In the genomic region with DNA sequence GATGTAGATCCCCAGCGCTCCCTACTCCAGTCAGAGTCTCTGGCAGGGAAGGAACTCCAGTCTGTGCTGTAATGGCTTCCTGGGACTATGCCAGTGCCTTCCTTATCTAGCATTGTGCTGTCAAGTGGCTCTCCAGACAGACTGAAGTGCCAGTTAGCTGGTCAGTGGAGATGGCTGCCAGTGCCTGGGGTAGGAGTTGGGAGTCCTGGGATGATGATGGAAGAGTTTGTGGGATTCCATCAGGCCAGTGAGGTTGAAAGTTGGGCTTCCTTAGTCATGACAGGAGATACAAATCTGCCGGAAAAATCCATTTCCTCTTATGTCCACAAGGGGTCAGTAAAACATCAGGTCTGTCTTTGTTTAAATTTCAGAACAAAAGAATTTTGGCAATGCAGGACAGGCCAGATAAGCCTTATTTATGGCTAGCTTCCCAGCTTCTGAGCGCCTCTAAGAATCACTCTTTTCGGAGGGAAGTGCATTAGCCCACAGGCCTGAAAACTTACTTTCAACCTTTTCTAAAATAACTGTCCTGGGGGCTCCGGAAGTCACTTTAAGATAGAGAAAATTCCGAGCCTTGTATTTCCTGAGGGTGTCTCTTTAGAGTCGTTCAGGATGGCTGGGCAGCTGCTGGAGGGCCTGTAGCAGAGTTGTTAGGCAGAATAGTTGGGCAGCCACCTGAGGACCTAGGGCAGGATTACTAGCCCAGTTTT, we compare ENCODE assay signal across 8 mouse cellular contexts.
DNase-seq lines count a peak whose midpoint lies in the region; ATAC-seq and TF ChIP-seq lines count a peak whose summit lies in the region.

No protein-coding gene starts in this region.

- H3K79me3 ChIP-seq in C2C12 (ENCODE audit: low read depth): no peaks in the 10 kb centered on the region

- no peak for TF ChIP-seq CTCF in C2C12 (IDR thresholded peaks at IDR 0.05; ENCODE audit: control insufficient read depth, insufficient read depth, insufficient read length)

- H3K4me3 ChIP-seq in C2C12 (ENCODE audit: insufficient read depth, poor library complexity, severe bottlenecking): no peak overlapping the region
- no peak overlapping the region for H3K4me3 ChIP-seq in heart, embryonic 13.5 days
- no peak overlapping the region for H3K4me3 ChIP-seq in kidney, embryonic 15.5 days (replicated peaks)
- H3K4me3 ChIP-seq in neural tube, embryonic 15.5 days (replicated peaks): no peak overlapping the region

- peak; percentile 81 for DNase-seq in adipocyte (ENCODE audit: low spot score)
- peak; percentile 69 for DNase-seq in embryo, embryonic 9.5 days (ENCODE audit: extremely low spot score)
- peak; percentile 74 to 81 for DNase-seq in lung, adult 18-20 months
- peak; percentile 15 to 23 for DNase-seq in urinary bladder, postnatal 36 days (ENCODE audit: low spot score in 2 of 2)

- WGBS in heart, embryonic 13.5 days: 6% methylated on average over 7 of the region's 7 CpGs
- WGBS in kidney, embryonic 15.5 days: 11% methylated on average over 7 of the region's 7 CpGs
- WGBS in neural tube, embryonic 15.5 days: 16% methylated on average over 7 of the region's 7 CpGs

- H3K4me1 ChIP-seq in heart, embryonic 13.5 days: peaks cover 55% of the 10 kb centered on the region
- peaks cover 28% of the 10 kb centered on the region for H3K4me1 ChIP-seq in kidney, embryonic 15.5 days
- H3K4me1 ChIP-seq in neural tube, embryonic 15.5 days: peaks cover 20% of the 10 kb centered on the region

- H3K27ac ChIP-seq in heart, embryonic 13.5 days (replicated peaks): peak overlapping the region; percentile 77
- H3K27ac ChIP-seq in kidney, embryonic 15.5 days: peak overlapping the region; percentile 81
- peak overlapping the region; percentile 79 for H3K27ac ChIP-seq in neural tube, embryonic 15.5 days (replicated peaks)

- no peaks in the 10 kb centered on the region for H3K36me3 ChIP-seq in C2C12 (ENCODE audit: control insufficient read depth, insufficient read depth)
- H3K36me3 ChIP-seq in heart, embryonic 13.5 days: no peaks in the 10 kb centered on the region
- no peaks in the 10 kb centered on the region for H3K36me3 ChIP-seq in kidney, embryonic 15.5 days
- no peaks in the 10 kb centered on the region for H3K36me3 ChIP-seq in neural tube, embryonic 15.5 days

- no peaks in the 10 kb centered on the region for H3K79me2 ChIP-seq in C2C12 (ENCODE audit: control insufficient read depth, insufficient read depth)

- H3ac ChIP-seq in C2C12 (ENCODE audit: control insufficient read depth, insufficient read length, low read depth): peak overlapping the region; percentile 46

- H3K9ac ChIP-seq in heart, embryonic 13.5 days: peak overlapping the region; percentile 51; the same call in 1 of the 2 replicates
- no peak overlapping the region for H3K9ac ChIP-seq in kidney, embryonic 15.5 days
- H3K9ac ChIP-seq in neural tube, embryonic 15.5 days (replicated peaks): no peak overlapping the region; the same call in 1 of the 2 replicates

- H3K9me3 ChIP-seq in heart, embryonic 13.5 days: no peaks in the 10 kb centered on the region
- H3K9me3 ChIP-seq in kidney, embryonic 15.5 days (replicated peaks): no peaks in the 10 kb centered on the region
- no peaks in the 10 kb centered on the region for H3K9me3 ChIP-seq in neural tube, embryonic 15.5 days (replicated peaks)

- ATAC-seq in heart, embryonic 13.5 days (ENCODE audit: extremely low read depth, insufficient number of reproducible peaks, low FRiP score, low TSS enrichment): 0 out of 2 replicates have a peak, but pooled peaks have one; percentile 33
- ATAC-seq in kidney, embryonic 15.5 days (replicated peaks; ENCODE audit: low FRiP score): peak; percentile 71
- peak; percentile 69 for ATAC-seq in neural tube, embryonic 15.5 days (ENCODE audit: low FRiP score)

- no peaks in the 10 kb centered on the region for H3K27me3 ChIP-seq in C2C12 (ENCODE audit: control insufficient read depth, insufficient read depth, insufficient read length)
- no peaks in the 10 kb centered on the region for H3K27me3 ChIP-seq in heart, embryonic 13.5 days (replicated peaks)
- H3K27me3 ChIP-seq in kidney, embryonic 15.5 days: no peaks in the 10 kb centered on the region
- H3K27me3 ChIP-seq in neural tube, embryonic 15.5 days (replicated peaks): no peaks in the 10 kb centered on the region

- peak overlapping the region; percentile 33 for H3K4me2 ChIP-seq in heart, embryonic 13.5 days
- 0 out of 2 replicates have a peak overlapping the region, but pooled peaks have one; percentile 23 for H3K4me2 ChIP-seq in kidney, embryonic 15.5 days
- no peak overlapping the region for H3K4me2 ChIP-seq in neural tube, embryonic 15.5 days

TF ChIP-seq in C2C12, 6 proteins besides CTCF, POLR2A, EP300 and RAD21:
- TF ChIP-seq CEBPB (IDR thresholded peaks at IDR 0.05; ENCODE audit: low read depth) (no peak), USF1 (IDR thresholded peaks at IDR 0.05; ENCODE audit: low read depth) (peak; percentile 80), MAX (IDR thresholded peaks at IDR 0.05) (peak; percentile 29), FOSL1 (IDR thresholded peaks at IDR 0.05; ENCODE audit: insufficient read depth, low read length, poor library complexity, severe bottlenecking) (no peak), MYOD1 (IDR thresholded peaks at IDR 0.05; ENCODE audit: control insufficient read depth, insufficient read length, low read depth) (no peak)

Comparison
In these comparisons a context has a peak if more than half of its experiments do, and no peak if none do; other contexts are left out.
1. DNase-seq: peak in every context shown above with its lines; median percentile 81 in adipocyte; 78 in lung, adult 18-20 months; 69 in embryo, embryonic 9.5 days; 19 in urinary bladder, postnatal 36 days.